Mouse (Mus musculus) heart, postnatal 0 days (tissue): ENCODE results near the gene Gsap. TPM values are rescaled to one million over a fixed set of nuclear protein-coding genes. Genes with fewer than 3 reads are reported as not detected.

Source experiments
- ATAC-seq: fragments of 200-750 bp; cut with Nextera tagmentation; 2 replicates; pipeline ENCODE4 v1.8.0; 2017; ENCODE audit warnings: low read depth, moderate number of reproducible peaks, moderate library complexity; ENCODE audit not compliant: insufficient read depth
- DNase-seq: peaks from one replicate; pipeline ENCODE4 v3.0.0-alpha.2; 2016; ENCODE audit warnings: low spot score
- H3K27ac ChIP-seq: fragments of 300-500 bp; sonication (generic); 2 replicates; pipeline ENCODE4 v1.5.1; 2014; ENCODE audit warnings: low read depth, mild to moderate bottlenecking
- H3K27me3 ChIP-seq: fragments of 300-500 bp; sonication (generic); 2 replicates; pipeline ENCODE4 v1.6.1; 2014; ENCODE audit warnings: low read length, mixed read lengths; ENCODE audit not compliant: control insufficient read depth, insufficient read depth
- H3K36me3 ChIP-seq: fragments of 300-500 bp; sonication (generic); replicated peaks from 2 replicates; pipeline ENCODE4 v1.6.1; 2014; ENCODE audit warnings: low read length, mixed read lengths; ENCODE audit not compliant: control insufficient read depth, insufficient read depth
- H3K4me1 ChIP-seq: fragments of 300-500 bp; sonication (generic); 2 replicates; pipeline ENCODE4 v1.6.1; 2014; ENCODE audit warnings: antibody characterized with exemption; ENCODE audit not compliant: control insufficient read depth, insufficient read depth
- H3K4me2 ChIP-seq: fragments of 300-500 bp; sonication (generic); 2 replicates; pipeline ENCODE4 v1.6.1; 2014; ENCODE audit warnings: low read depth, mild to moderate bottlenecking, low read length, moderate library complexity
- H3K4me3 ChIP-seq: fragments of 300-500 bp; sonication (generic); 2 replicates; pipeline ENCODE4 v1.5.1; 2014; ENCODE audit warnings: low read depth, low read length
- H3K9ac ChIP-seq: fragments of 300-500 bp; sonication (generic); replicated peaks from 2 replicates; pipeline ENCODE4 v1.6.1; 2014; ENCODE audit warnings: low read depth, low read length, mixed read lengths
- H3K9me3 ChIP-seq: fragments of 300-500 bp; sonication (generic); replicated peaks from 2 replicates; pipeline ENCODE4 v1.6.1; 2016; ENCODE audit warnings: low read length; ENCODE audit not compliant: control insufficient read depth
- CTCF ChIP-seq: IDR thresholded peaks from 2 replicates; pipeline ENCODE4 v1.5.1; 2016; ENCODE audit warnings: antibody characterized with exemption, control low read depth, low read depth
- EP300 ChIP-seq: IDR thresholded peaks from 2 replicates; pipeline ENCODE4 v1.6.1; 2016; ENCODE audit warnings: antibody characterized with exemption, low read depth
- WGBS: fragments of 180-500 bp; shearing (Covaris S2); extraction: QIAGEN DNeasy Blood & Tissue Kit; methylation state at CpG from one replicate; pipeline ENCODE4 v1.1.7; 2014; 5-methylcytosine and 5-hydroxymethylcytosine counted together
- polyA plus RNA-seq: library from polyadenylated mRNA; unstranded; fragments of >200 nt; fragmentation: Nextera tagmentation; extraction: Ambion mirVana; gene quantifications from 2 replicates; pipeline ENCODE4 v1.2.1, GENCODE M21; 2015
- total RNA-seq: library from RNA; depleted of rRNA; stranded (reverse); fragments of >200 nt; gene quantifications from 2 replicates; pipeline ENCODE4 v1.2.3, GENCODE M21; 2014; ENCODE audit warnings: low replicate concordance; rRNA removed

Gsap gene
- total and polyA plus RNA-seq, 2 experiments from 2014 or later = 1.4 to 2.0 TPM

DNA sequence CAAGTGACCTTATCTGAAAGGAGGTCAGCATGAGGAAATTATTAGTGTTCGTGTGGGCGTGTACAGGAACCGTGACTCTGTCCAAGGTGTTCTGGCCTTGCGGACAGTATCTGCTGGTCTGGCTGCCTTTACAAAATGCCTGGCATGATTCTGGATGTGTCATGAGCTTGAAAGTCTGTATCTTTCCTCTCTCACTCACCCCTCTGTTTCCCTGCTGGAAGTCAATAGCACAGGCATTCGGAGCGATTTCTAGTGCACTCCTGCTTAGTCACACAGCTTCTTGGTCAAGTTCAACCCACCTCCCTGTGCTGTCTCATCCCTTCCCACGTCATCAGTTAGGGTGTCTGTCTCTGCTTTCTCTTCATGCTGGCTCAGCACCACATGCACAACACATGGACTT, 162.3 kb downstream of the Gsap start:
- Histone ChIP-seq H3K4me2 (no peak overlapping the region), H3K4me3 (no peak overlapping the region), H3K9ac (no peak overlapping the region), H3K27ac (no peak overlapping the region), H3K36me3 (no peaks in the 10 kb centered on the region), H3K4me1 (no peaks in the 10 kb centered on the region), H3K27me3 (no peaks in the 10 kb centered on the region), H3K9me3 (no peaks in the 10 kb centered on the region)
- TF ChIP-seq EP300 = no peak
- ATAC-seq (no peak), DNase-seq (no peak)
- 55% methylated on average over 7 of the region's 7 CpGs for whole genome bisulfite sequencing

DNA sequence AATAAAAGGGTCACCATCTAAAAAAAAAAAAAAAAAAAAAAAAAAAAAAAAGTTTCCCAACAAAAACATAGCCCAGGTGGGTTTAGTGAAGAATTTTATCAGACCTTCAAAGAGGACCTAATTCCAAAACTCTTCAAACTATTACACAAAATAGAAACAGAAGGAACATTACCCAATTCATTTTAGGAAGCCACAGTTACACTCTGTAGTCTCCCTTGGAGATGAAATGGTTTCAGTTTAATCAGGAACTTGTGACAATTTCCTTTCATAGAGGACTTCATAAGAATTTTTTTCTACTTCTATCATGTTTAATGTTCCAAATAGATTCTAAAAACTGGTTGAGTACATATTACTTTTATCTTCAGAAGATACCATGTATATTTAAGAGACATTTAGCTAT, 165.6 kb downstream of the Gsap start:
- DNase-seq = no peak
- no peaks in the 10 kb centered on the region for H3K36me3 ChIP-seq

DNA sequence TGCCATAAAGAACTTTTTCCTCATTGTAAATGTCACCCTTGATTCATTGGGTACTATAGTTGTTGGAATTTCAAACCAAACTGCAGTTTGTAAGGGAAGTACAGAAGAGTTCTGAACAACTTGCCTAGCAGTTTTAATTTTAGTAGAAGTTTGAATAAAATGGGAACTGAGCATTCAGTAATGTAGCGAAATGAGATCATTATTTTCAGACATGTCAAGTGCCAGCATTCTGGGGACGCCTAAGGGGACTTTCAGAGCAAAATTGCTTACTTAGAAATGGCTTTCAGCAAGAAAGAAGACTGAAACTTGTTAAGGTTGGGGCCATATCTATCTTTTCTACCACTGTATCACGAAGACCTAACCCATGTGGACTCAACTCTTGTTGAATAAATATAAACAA, 172.6 kb downstream of the Gsap start:
- no peak overlapping the region for H3K27ac ChIP-seq
- H3K9ac ChIP-seq = no peak overlapping the region
- no peak for ATAC-seq
- WGBS = 77% methylated on average over 3 of the region's 3 CpGs
- H3K27me3 ChIP-seq = no peaks in the 10 kb centered on the region
- TF ChIP-seq CTCF = no peak
- TF ChIP-seq EP300 = no peak
- no peak overlapping the region for H3K4me2 ChIP-seq
- H3K4me3 ChIP-seq = no peak overlapping the region
- DNase-seq = no peak
- no peaks in the 10 kb centered on the region for H3K9me3 ChIP-seq
- H3K4me1 ChIP-seq = no peaks in the 10 kb centered on the region; the same call in 1 of the 2 replicates
- no peaks in the 10 kb centered on the region for H3K36me3 ChIP-seq

More for the DNA sequence above, 165.6 kb downstream of the Gsap start:
- Histone ChIP-seq H3K9me3 (no peaks in the 10 kb centered on the region), H3K4me2 (no peak overlapping the region), H3K27me3 (no peaks in the 10 kb centered on the region), H3K4me1 (no peaks in the 10 kb centered on the region; the same call in 1 of the 2 replicates), H3K27ac (no peak overlapping the region), H3K4me3 (no peak overlapping the region), H3K9ac (no peak overlapping the region)
- no peak for ATAC-seq
- TF ChIP-seq CTCF = no peak
- TF ChIP-seq EP300 = no peak

DNA sequence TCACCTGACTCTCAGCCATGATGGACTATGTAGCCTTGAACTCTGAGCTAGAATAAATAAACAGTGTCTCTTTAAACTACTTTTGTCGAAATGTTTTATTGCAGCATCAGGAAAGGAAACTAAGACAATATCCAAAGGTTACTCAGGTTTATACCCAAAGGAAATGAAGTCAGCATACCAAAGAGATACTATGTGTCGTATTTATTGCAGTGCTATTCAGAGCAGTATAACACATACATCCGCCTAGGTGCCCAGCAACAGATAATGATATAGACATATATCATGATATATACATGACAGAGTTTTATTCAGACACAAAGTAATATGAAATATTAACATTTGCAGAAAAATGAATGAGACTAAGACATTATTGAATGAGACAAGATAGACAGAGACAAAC, 177.3 kb downstream of the Gsap start:
- H3K9me3 ChIP-seq = no peaks in the 10 kb centered on the region
- TF ChIP-seq EP300 (no peak), CTCF (no peak)
- H3K9ac ChIP-seq = no peak overlapping the region
- no peak overlapping the region for H3K4me3 ChIP-seq
- ATAC-seq (no peak), DNase-seq (no peak)
- no peak overlapping the region for H3K4me2 ChIP-seq
- no peaks in the 10 kb centered on the region for H3K36me3 ChIP-seq
- WGBS = 63% methylated on average over 3 of the region's 3 CpGs
- H3K27ac ChIP-seq = no peak overlapping the region
- no peaks in the 10 kb centered on the region for H3K27me3 ChIP-seq
- no peaks in the 10 kb centered on the region for H3K4me1 ChIP-seq

Other genes starting within 250 kb of the Gsap start
- gene Rsbn1l, start 229.9 kb upstream of the Gsap start, total RNA-seq = 8.5 and 9.1 TPM in 2 replicates
- 9.2 and 9.4 TPM in 2 replicates for gene Rsbn1l, start 229.9 kb upstream of the Gsap start, polyA plus RNA-seq
- gene Ptpn12, start 130.3 kb upstream of the Gsap start, total RNA-seq = 23.7 and 23.8 TPM in 2 replicates
- gene Ptpn12, start 130.3 kb upstream of the Gsap start, polyA plus RNA-seq = 10.3 and 11.6 TPM in 2 replicates
- 63.2 and 79.5 TPM in 2 replicates for gene Fgl2, start 186.4 kb downstream of the Gsap start, total RNA-seq
- gene Fgl2, start 186.4 kb downstream of the Gsap start, polyA plus RNA-seq = 44.2 and 54.4 TPM in 2 replicates
- 0.08 TPM in 1 of 2 replicates, not detected in the other for gene Ccdc146, start 238.4 kb downstream of the Gsap start, total RNA-seq
- 4.1 and 4.2 TPM in 2 replicates for gene Ccdc146, start 238.4 kb downstream of the Gsap start, polyA plus RNA-seq
- gene Fam185a, start 238.7 kb downstream of the Gsap start, total RNA-seq = 11.9 and 23.4 TPM in 2 replicates
- gene Fam185a, start 238.7 kb downstream of the Gsap start, polyA plus RNA-seq = 6.8 and 6.9 TPM in 2 replicates